Mouse (Mus musculus) embryonic facial prominence, embryonic 13.5 days (tissue): Measurements from ENCODE around the gene Chrm1. TPM values are rescaled to one million over a fixed set of nuclear protein-coding genes. Genes with fewer than 3 reads are reported as not detected.

ENCODE experiments used
- ATAC-seq: fragments of 200-750 bp; cut with Nextera tagmentation; 2 replicates; pipeline ENCODE4 v1.8.0; 2017; ENCODE audit warnings: low read depth; ENCODE audit not compliant: insufficient number of reproducible peaks, insufficient read depth, low FRiP score, low TSS enrichment
- H3K27ac ChIP-seq: fragments of 300-500 bp; sonication (generic); 2 replicates; pipeline ENCODE4 v1.5.1; 2015; ENCODE audit warnings: moderate library complexity, mild to moderate bottlenecking, inconsistent platforms
- H3K27me3 ChIP-seq: fragments of 300-500 bp; sonication (generic); 2 replicates; pipeline ENCODE4 v1.6.1; 2015; ENCODE audit warnings: mild to moderate bottlenecking, inconsistent platforms
- H3K36me3 ChIP-seq: fragments of 300-500 bp; sonication (generic); 2 replicates; pipeline ENCODE4 v1.6.1; 2015; ENCODE audit warnings: mild to moderate bottlenecking, inconsistent platforms
- H3K4me1 ChIP-seq: fragments of 300-500 bp; sonication (generic); 2 replicates; pipeline ENCODE4 v1.6.1; 2015; ENCODE audit warnings: inconsistent platforms
- H3K4me2 ChIP-seq: fragments of 300-500 bp; sonication (generic); 2 replicates; pipeline ENCODE4 v1.6.1; 2015; ENCODE audit warnings: moderate library complexity, mild to moderate bottlenecking, inconsistent platforms
- H3K4me3 ChIP-seq: fragments of 300-500 bp; sonication (generic); 2 replicates; pipeline ENCODE4 v1.5.1; 2015; ENCODE audit warnings: mild to moderate bottlenecking, inconsistent platforms
- H3K9ac ChIP-seq: fragments of 300-500 bp; sonication (generic); 2 replicates; pipeline ENCODE4 v1.6.1; 2015; ENCODE audit warnings: mild to moderate bottlenecking, inconsistent platforms
- H3K9me3 ChIP-seq: fragments of 300-500 bp; sonication (generic); 2 replicates; pipeline ENCODE4 v1.6.1; 2016; ENCODE audit warnings: inconsistent platforms
- WGBS: fragments of 180-500 bp; shearing (Covaris S2); methylation state at CpG from one replicate; pipeline ENCODE4 v1.1.7; 2015; ENCODE audit warnings: mixed read lengths; 5-methylcytosine and 5-hydroxymethylcytosine counted together
- polyA plus RNA-seq: library from polyadenylated mRNA; unstranded; fragments of >200 nt; fragmentation: Nextera tagmentation; extraction: Ambion mirVana; gene quantifications from 2 replicates; pipeline ENCODE4 v1.2.1, GENCODE M21; 2015

The Chrm1 gene
- polyA plus RNA-seq: 0.66 and 1.4 TPM in 2 replicates

GRCm38 (mm10) chr19:8663360-8663839 lies at the start of gene Chrm1:
Chrm1 (plus strand) TSS chr19:8663789.
- peaks cover 25% of the 10 kb centered on the region for H3K4me1 ChIP-seq
- 0 out of 2 replicates have a peak within 1 kb of the TSS, but pooled peaks have one; percentile 32 for H3K9ac ChIP-seq
- no peaks in the 10 kb centered on the region for H3K36me3 ChIP-seq
- H3K4me3 ChIP-seq: peak within 1 kb of the TSS; percentile 50
- no peak within 1 kb of the TSS for H3K27ac ChIP-seq
- no peak for ATAC-seq
- 60% methylated on average over 9 of the region's 9 CpGs for WGBS
- peaks cover 11% of the 10 kb centered on the region; the same call in 1 of the 2 replicates for H3K27me3 ChIP-seq
- H3K4me2 ChIP-seq: peak within 1 kb of the TSS; percentile 95
- no peaks in the 10 kb centered on the region for H3K9me3 ChIP-seq

DNA sequence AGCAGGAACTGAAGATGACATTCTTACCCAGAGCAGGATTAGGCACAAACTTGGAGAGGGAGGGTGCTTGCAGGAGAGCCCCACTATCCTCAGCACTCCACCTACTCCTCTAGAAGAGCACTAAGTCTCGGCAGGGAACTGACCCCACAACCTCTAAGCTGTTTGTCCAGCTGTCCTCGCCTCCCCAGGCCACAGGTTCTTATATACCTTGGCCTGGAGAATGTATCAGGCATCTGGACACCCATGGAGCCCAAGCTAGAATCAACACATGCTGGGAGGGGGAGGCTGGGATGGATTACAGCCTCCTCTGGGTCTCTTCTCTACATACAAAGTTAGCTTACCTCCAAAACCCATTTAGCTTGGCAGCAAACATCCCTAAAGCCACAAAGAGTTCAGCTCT lies 49.2 kb upstream of the Chrm1 start:
- no peaks in the 10 kb centered on the region for H3K9me3 ChIP-seq
- no peaks in the 10 kb centered on the region for H3K36me3 ChIP-seq
- no peaks in the 10 kb centered on the region for H3K27me3 ChIP-seq
- ATAC-seq: no peak
- no peak overlapping the region for H3K4me2 ChIP-seq
- no peaks in the 10 kb centered on the region for H3K4me1 ChIP-seq
- no peak overlapping the region for H3K27ac ChIP-seq
- H3K9ac ChIP-seq: no peak overlapping the region
- H3K4me3 ChIP-seq: no peak overlapping the region
- WGBS: 45% methylated on average over 2 of the region's 2 CpGs

DNA sequence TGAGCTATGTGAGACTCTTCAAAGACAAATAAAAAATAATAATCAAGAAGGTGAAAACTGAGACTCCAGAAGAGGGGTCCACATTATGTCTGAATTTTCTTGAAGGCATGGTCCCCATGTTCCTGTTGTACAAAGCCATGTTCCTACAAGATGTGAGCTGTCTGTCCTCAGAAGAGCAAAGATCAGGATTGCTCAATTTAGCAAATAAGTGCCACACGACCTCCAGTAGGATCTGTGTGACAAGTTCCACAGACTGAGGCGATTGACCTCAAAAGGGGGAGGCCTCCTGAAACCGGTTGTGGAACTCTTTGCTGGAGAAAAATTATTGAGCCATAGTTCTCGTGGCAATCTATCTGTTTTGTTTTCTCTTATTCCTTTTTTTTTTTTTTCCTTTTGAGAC lies 47.3 kb upstream of the Chrm1 start:
- Histone ChIP-seq H3K4me3 (no peak overlapping the region), H3K9me3 (no peaks in the 10 kb centered on the region), H3K27ac (no peak overlapping the region), H3K27me3 (no peaks in the 10 kb centered on the region), H3K4me1 (no peaks in the 10 kb centered on the region), H3K4me2 (no peak overlapping the region), H3K9ac (no peak overlapping the region), H3K36me3 (no peaks in the 10 kb centered on the region)
- ATAC-seq: no peak
- WGBS: 62% methylated on average over 4 of the region's 4 CpGs

- H3K9me3 ChIP-seq: no peaks in the 10 kb centered on the region
- WGBS: 26% methylated on average over 7 of the region's 7 CpGs
- H3K27me3 ChIP-seq: no peaks in the 10 kb centered on the region
- no peaks in the 10 kb centered on the region for H3K36me3 ChIP-seq
- H3K4me2 ChIP-seq: no peak within 1 kb of the TSS
- no peak within 1 kb of the TSS for H3K4me3 ChIP-seq
- ATAC-seq: no peak
- H3K27ac ChIP-seq: no peak within 1 kb of the TSS
- no peaks in the 10 kb centered on the region for H3K4me1 ChIP-seq
- H3K9ac ChIP-seq: no peak within 1 kb of the TSS
Observed at GRCm38 (mm10) chr19:8617904-8618303, 45.7 kb upstream of the Chrm1 start, which contains the start of gene Slc22a6. Slc22a6 (plus strand) TSS chr19:8618039.

- no peaks in the 10 kb centered on the region for H3K27me3 ChIP-seq
- H3K9me3 ChIP-seq: no peaks in the 10 kb centered on the region
- H3K4me3 ChIP-seq: no peak overlapping the region
- no peak for ATAC-seq
- H3K4me1 ChIP-seq: no peaks in the 10 kb centered on the region
- no peak overlapping the region for H3K4me2 ChIP-seq
- no peaks in the 10 kb centered on the region for H3K36me3 ChIP-seq
- H3K9ac ChIP-seq: no peak overlapping the region
- WGBS: 92% methylated on average over 7 of the region's 7 CpGs
- no peak overlapping the region for H3K27ac ChIP-seq
Observed at GRCm38 (mm10) chr19:8621098-8621497, 42.5 kb upstream of the Chrm1 start.

DNA sequence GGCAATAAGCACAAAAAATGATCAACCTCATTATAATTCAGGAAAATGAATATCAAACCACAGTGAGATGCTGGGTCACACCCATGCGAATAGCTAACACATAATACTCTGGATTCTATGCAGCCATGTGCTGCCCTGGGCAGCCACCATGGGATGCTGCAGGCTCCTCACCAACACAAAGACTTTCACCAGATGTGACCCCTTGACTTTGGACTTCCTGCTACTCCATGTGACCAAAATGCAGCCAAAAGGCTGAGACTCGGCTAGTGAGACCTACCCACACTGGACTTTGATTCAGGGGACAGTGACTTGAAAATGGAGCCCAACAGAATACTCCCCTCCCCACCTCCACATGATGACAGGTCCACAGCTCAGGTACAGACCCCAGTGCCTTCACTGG lies 33.3 kb upstream of the Chrm1 start:
- no peak overlapping the region for H3K4me3 ChIP-seq
- H3K4me2 ChIP-seq: no peak overlapping the region

GRCm38 (mm10) chr19:8630826-8631225 lies 32.8 kb upstream of the Chrm1 start:
- no peak for ATAC-seq
- no peaks in the 10 kb centered on the region for H3K36me3 ChIP-seq
- 78% methylated on average over 6 of the region's 6 CpGs for WGBS

More for the DNA sequence above, 33.3 kb upstream of the Chrm1 start:
- Histone ChIP-seq H3K27me3 (no peaks in the 10 kb centered on the region), H3K9ac (no peak overlapping the region), H3K27ac (no peak overlapping the region), H3K4me1 (no peaks in the 10 kb centered on the region), H3K9me3 (no peaks in the 10 kb centered on the region), H3K36me3 (no peaks in the 10 kb centered on the region)
- no peak for ATAC-seq
- 43% methylated on average over 2 of the region's 2 CpGs for WGBS

GRCm38 (mm10) chr19:8632029-8632428 lies 31.6 kb upstream of the Chrm1 start:
- Histone ChIP-seq H3K4me1 (no peaks in the 10 kb centered on the region), H3K36me3 (no peaks in the 10 kb centered on the region), H3K9ac (no peak overlapping the region), H3K4me3 (no peak overlapping the region), H3K4me2 (no peak overlapping the region), H3K27ac (no peak overlapping the region), H3K9me3 (no peaks in the 10 kb centered on the region), H3K27me3 (no peaks in the 10 kb centered on the region)
- ATAC-seq: no peak
- WGBS: 92% methylated on average over 1 of the region's 1 CpGs

More at GRCm38 (mm10) chr19:8630826-8631225, 32.8 kb upstream of the Chrm1 start:
- no peaks in the 10 kb centered on the region for H3K4me1 ChIP-seq
- H3K9me3 ChIP-seq: no peaks in the 10 kb centered on the region
- no peak overlapping the region for H3K9ac ChIP-seq
- no peak overlapping the region for H3K27ac ChIP-seq
- H3K27me3 ChIP-seq: no peaks in the 10 kb centered on the region
- H3K4me3 ChIP-seq: no peak overlapping the region
- no peak overlapping the region for H3K4me2 ChIP-seq

- Histone ChIP-seq H3K27me3 (no peaks in the 10 kb centered on the region), H3K4me3 (no peak overlapping the region), H3K4me2 (no peak overlapping the region), H3K4me1 (peaks cover 9% of the 10 kb centered on the region; the same call in 1 of the 2 replicates), H3K36me3 (no peaks in the 10 kb centered on the region), H3K9me3 (no peaks in the 10 kb centered on the region), H3K27ac (no peak overlapping the region), H3K9ac (no peak overlapping the region)
- 39% methylated on average over 5 of the region's 5 CpGs for WGBS
- no peak for ATAC-seq
Observed at GRCm38 (mm10) chr19:8642086-8642485, 21.5 kb upstream of the Chrm1 start.

DNA sequence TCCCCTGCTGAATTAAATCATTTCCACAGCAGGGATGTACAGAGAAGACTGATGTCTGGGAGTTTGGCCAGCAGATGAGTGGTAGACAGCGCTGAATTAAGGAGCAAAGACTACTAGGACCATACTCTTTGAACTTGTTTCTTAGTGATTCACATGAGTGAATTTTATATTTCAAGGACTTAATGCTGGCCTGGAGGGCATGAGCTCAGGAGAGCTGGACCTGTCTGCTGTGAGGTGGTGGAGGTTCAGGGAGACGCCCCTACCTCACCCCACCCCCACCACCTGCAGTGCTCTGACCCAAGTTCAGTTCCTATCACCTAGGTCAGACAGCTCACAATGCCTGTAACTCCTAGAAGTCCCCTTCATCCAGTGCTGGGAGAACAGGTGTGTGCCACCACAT lies 17.2 kb upstream of the Chrm1 start:
- 74% methylated on average over 2 of the region's 2 CpGs for WGBS
- Histone ChIP-seq H3K4me2 (no peak overlapping the region), H3K27me3 (no peaks in the 10 kb centered on the region), H3K9me3 (no peaks in the 10 kb centered on the region), H3K36me3 (no peaks in the 10 kb centered on the region), H3K4me1 (peaks cover 9% of the 10 kb centered on the region; the same call in 1 of the 2 replicates), H3K9ac (no peak overlapping the region), H3K27ac (no peak overlapping the region), H3K4me3 (no peak overlapping the region)
- ATAC-seq: no peak

- H3K27me3 ChIP-seq: no peaks in the 10 kb centered on the region
- peaks cover 4% of the 10 kb centered on the region; the same call in 1 of the 2 replicates for H3K4me1 ChIP-seq
- no peak overlapping the region for H3K9ac ChIP-seq
- H3K9me3 ChIP-seq: no peaks in the 10 kb centered on the region
- no peak for ATAC-seq
- no peak overlapping the region for H3K4me2 ChIP-seq
- 0 out of 2 replicates have a peak overlapping the region, but pooled peaks have one; percentile 12 for H3K27ac ChIP-seq
- no peaks in the 10 kb centered on the region for H3K36me3 ChIP-seq
- H3K4me3 ChIP-seq: no peak overlapping the region
Observed at GRCm38 (mm10) chr19:8655833-8656232, 7.8 kb upstream of the Chrm1 start.

DNA sequence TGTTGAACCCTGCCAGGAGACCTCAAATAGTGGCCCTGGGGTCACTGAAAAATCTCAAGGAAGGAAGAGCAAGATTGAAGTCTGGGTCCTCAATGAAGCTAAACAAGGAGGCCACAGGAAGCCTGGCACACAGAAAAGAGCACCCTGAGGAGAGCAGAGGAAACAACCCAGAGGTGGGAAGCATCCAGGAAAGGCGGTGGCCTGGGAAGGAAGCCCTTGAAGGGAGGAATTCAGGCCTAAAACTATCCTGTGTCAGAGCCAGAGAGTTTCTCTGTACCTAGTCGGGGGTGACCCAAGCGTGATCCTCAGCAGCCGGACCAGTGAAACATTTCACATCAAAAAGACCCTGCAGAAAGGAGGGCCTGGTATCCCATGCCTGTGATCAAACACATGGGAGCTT lies 7.2 kb upstream of the Chrm1 start:
- no peak for ATAC-seq
- no peak overlapping the region for H3K4me3 ChIP-seq
- no peaks in the 10 kb centered on the region for H3K36me3 ChIP-seq
- peaks cover 4% of the 10 kb centered on the region; the same call in 1 of the 2 replicates for H3K4me1 ChIP-seq
- no peak overlapping the region for H3K9ac ChIP-seq
- H3K27me3 ChIP-seq: no peaks in the 10 kb centered on the region
- H3K4me2 ChIP-seq: no peak overlapping the region
- 0 out of 2 replicates have a peak overlapping the region, but pooled peaks have one; percentile 12 for H3K27ac ChIP-seq
- 80% methylated on average over 4 of the region's 4 CpGs for WGBS
- H3K9me3 ChIP-seq: no peaks in the 10 kb centered on the region
